Mouse (Mus musculus): ENCODE results near the gene Gpr19. TPM values are rescaled to one million over a fixed set of nuclear protein-coding genes. Genes with fewer than 3 reads are reported as not detected.

The Gpr19 gene
- polyA plus RNA-seq, 1 experiment from 2014 or later: 39.1 TPM

DNA sequence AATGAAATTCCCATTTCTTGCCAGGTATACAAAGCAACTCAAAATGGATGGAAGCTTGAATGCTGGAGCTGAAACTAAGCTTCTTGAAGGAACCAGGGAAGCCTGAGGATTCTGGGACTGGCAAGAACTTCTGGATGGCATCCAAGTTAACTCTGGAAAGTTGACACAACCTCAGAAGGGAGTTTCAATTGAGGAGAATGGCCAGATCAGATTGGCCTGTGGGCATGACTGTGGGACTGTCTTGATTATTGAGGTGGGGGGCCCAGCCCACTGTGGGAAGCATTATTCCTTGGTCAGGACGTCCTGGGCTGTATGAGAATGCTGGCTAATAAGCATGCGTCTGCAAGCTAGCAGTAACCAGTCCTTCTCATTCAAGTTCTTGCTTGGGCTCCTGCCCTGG lies 18.3 kb downstream of the Gpr19 start:
- Histone ChIP-seq H3K27me3 (no peaks in the 10 kb centered on the region), H3K4me2 (no peak overlapping the region), H3K9me3 (no peaks in the 10 kb centered on the region), H3K36me3 (peaks cover 26% of the 10 kb centered on the region), H3K27ac (replicated peaks) (no peak overlapping the region), H3K4me1 (replicated peaks) (peaks cover 49% of the 10 kb centered on the region), H3K9ac (no peak overlapping the region), H3K4me3 (no peak overlapping the region)
- no peak for ATAC-seq (ENCODE audit: low read depth)
- 57% methylated on average over 2 of the region's 2 CpGs for WGBS

DNA sequence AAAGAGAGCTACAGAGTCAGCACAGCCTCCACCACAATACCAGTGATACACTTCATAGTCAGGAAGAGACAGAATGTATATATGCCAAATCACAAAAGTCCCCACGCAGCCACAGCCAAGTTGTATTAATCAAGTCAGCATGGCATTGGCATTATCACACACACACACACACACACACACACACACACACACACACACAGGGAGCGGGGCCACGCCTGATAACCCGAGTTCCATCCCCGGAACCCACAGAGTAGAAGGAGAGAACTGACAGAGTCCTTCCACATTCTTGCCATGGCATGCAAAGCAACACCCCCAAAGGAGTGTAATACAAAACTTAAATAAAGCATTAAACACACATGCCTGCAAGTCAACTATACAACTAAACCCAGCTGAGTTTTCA lies 18.8 kb downstream of the Gpr19 start:
- Histone ChIP-seq H3K4me1 (replicated peaks) (peaks cover 44% of the 10 kb centered on the region), H3K36me3 (peaks cover 26% of the 10 kb centered on the region), H3K4me2 (no peak overlapping the region), H3K4me3 (no peak overlapping the region), H3K9ac (no peak overlapping the region), H3K27me3 (no peaks in the 10 kb centered on the region), H3K27ac (replicated peaks) (no peak overlapping the region), H3K9me3 (no peaks in the 10 kb centered on the region)
- no peak for ATAC-seq (ENCODE audit: low read depth)
- WGBS: 87% methylated on average over 5 of the region's 5 CpGs

DNA sequence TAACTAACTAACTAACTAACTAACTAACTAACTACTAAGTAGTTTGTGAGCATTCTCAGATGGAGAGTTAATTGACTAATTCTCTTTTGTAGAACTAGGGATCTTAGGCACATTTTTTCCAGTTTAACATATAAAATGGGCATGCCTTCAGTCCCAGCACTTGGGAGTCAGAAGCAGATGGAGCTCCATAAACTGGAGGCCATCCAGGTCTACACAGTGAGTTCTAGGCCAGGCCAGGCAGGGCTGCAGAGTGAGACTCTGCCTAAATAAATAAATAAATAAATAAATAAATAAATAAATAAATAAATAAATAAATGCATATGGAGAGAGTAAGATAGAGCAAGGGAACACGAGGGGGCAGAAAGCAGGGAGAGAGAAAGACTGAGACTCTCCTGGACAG lies 20.5 kb downstream of the Gpr19 start:
- H3K27ac ChIP-seq (replicated peaks): no peak overlapping the region
- H3K27me3 ChIP-seq: no peaks in the 10 kb centered on the region
- no peak overlapping the region for H3K4me2 ChIP-seq
- H3K4me1 ChIP-seq (replicated peaks): peaks cover 27% of the 10 kb centered on the region
- H3K9ac ChIP-seq: no peak overlapping the region
- no peaks in the 10 kb centered on the region for H3K9me3 ChIP-seq
- no peak for ATAC-seq (ENCODE audit: low read depth)
- H3K4me3 ChIP-seq: no peak overlapping the region
- peaks cover 39% of the 10 kb centered on the region for H3K36me3 ChIP-seq
- 79% methylated on average over 1 of the region's 1 CpGs for whole genome bisulfite sequencing

DNA sequence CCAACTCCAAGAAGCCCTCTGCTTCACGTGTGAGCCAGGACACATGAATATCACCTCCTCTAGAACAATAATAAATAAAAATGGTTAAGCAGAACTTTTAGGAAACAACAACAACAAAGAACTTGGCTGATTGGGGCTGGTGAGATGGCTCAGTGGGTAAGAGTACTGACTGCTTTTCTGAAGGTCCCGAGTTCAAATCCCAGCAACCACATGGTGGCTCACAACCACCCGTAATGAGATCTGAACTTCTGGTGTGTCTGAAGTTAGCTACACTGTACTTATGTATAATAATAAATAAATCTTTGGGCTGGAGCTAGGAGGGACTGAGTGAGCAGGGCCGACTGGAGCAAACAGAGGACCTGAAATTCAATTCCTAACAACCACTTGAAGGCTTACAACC lies 21.1 kb downstream of the Gpr19 start:
- Histone ChIP-seq H3K27me3 (no peaks in the 10 kb centered on the region), H3K4me2 (no peak overlapping the region), H3K27ac (replicated peaks) (no peak overlapping the region), H3K4me3 (no peak overlapping the region), H3K4me1 (replicated peaks) (peaks cover 22% of the 10 kb centered on the region), H3K36me3 (peaks cover 34% of the 10 kb centered on the region), H3K9me3 (no peaks in the 10 kb centered on the region), H3K9ac (no peak overlapping the region)
- WGBS: 92% methylated on average over 4 of the region's 4 CpGs
- ATAC-seq (ENCODE audit: low read depth): no peak

DNA sequence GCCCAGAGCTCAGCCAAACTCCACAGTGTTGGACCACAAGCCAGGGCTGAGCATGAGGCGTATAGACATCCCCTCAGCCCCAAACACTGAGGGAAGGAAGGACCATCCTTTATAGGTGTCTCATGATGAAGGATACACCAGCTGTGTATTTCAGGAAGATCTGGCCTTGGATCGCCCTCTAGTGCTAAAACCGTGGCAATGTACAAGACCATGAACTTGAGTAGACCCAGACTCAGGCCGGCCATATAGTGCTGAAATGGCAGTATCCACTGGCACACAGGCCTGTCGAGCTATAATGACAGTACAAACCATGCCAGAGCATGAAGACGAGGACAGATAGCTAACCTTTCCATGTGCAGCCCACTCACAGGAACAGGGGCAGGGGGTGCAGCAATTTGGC lies 21.6 kb downstream of the Gpr19 start:
- H3K27me3 ChIP-seq: no peaks in the 10 kb centered on the region
- peaks cover 32% of the 10 kb centered on the region for H3K36me3 ChIP-seq
- H3K9me3 ChIP-seq: no peaks in the 10 kb centered on the region
- no peak overlapping the region for H3K9ac ChIP-seq
- no peak for ATAC-seq (ENCODE audit: low read depth)
- no peak overlapping the region for H3K4me2 ChIP-seq
- H3K27ac ChIP-seq (replicated peaks): no peak overlapping the region
- H3K4me3 ChIP-seq: no peak overlapping the region
- peaks cover 22% of the 10 kb centered on the region for H3K4me1 ChIP-seq (replicated peaks)
- WGBS: 77% methylated on average over 6 of the region's 6 CpGs

DNA sequence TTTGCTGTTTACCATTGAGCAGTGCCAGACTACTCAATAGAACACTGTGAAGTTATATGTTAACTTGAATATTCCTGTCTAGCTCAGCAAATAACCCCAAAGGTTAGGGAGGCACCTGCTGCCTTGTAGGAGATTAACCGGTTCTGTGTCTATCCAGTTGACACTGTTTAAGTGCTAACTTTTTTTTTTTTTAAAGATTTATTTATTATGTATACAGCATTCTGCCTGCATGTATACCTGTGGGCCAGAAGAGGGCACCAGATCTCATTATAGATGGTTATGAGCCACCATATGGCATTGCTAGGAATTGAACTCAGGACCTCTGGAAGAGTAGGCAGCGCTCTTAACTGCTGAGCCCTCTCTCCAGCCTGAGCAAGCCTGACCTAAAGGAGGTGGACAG lies 25.4 kb downstream of the Gpr19 start:
- no peak for ATAC-seq (ENCODE audit: low read depth)
- H3K36me3 ChIP-seq: peaks cover 66% of the 10 kb centered on the region

DNA sequence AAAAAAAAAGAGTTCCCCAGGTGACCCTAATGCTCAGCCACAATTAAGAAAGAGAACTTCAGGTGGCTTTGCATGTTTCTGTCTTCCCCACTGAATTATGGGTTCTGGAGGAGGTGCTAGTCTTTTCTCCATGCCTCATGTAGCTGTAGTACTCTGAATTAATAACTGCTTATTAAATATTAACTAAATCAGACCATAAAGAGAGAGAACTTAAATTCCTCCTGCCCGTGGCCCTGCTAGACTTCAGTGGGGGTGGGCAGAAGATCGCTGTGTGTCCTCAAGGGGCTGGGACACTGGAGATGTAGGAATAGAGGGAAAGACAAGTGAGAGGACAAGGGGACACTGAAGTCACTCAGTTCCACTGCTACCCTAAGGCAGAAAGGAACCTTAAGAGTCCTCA lies 26.1 kb downstream of the Gpr19 start:
- 85% methylated on average over 2 of the region's 2 CpGs for WGBS
- no peaks in the 10 kb centered on the region for H3K4me1 ChIP-seq (replicated peaks)
- H3K27ac ChIP-seq (replicated peaks): no peak overlapping the region
- H3K36me3 ChIP-seq: peaks cover 74% of the 10 kb centered on the region
- no peak for ATAC-seq (ENCODE audit: low read depth)
- H3K27me3 ChIP-seq: no peaks in the 10 kb centered on the region
- no peak overlapping the region for H3K9ac ChIP-seq
- no peak overlapping the region for H3K4me3 ChIP-seq
- no peaks in the 10 kb centered on the region for H3K9me3 ChIP-seq
- H3K4me2 ChIP-seq: no peak overlapping the region

More for the DNA sequence above, 25.4 kb downstream of the Gpr19 start:
- Histone ChIP-seq H3K27ac (replicated peaks) (no peak overlapping the region), H3K4me2 (no peak overlapping the region), H3K4me1 (replicated peaks) (no peaks in the 10 kb centered on the region), H3K4me3 (no peak overlapping the region), H3K9me3 (no peaks in the 10 kb centered on the region), H3K27me3 (no peaks in the 10 kb centered on the region), H3K9ac (no peak overlapping the region)
- 87% methylated on average over 2 of the region's 2 CpGs for WGBS

DNA sequence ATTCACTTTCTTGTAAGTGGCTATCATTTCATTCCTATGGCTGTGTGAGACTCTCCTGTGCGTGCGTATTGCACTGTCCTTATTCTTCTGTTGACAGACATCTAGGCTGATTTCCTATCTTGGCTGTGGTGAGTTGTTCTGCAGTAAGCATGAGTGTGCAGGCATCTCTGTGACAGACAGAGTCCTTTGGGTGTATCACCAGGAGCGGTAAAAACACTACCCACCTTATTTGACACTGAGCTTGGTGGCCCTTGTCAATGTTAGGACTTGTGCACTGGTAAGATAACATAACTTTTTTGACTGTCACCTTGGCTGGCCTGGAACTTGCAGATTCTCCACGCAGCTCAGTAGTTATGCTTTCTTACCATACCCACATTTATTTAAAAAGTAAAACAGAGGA lies 27.5 kb downstream of the Gpr19 start:
- Histone ChIP-seq H3K9me3 (no peaks in the 10 kb centered on the region), H3K9ac (no peak overlapping the region), H3K4me1 (replicated peaks) (no peaks in the 10 kb centered on the region), H3K27ac (replicated peaks) (no peak overlapping the region), H3K4me3 (no peak overlapping the region), H3K27me3 (no peaks in the 10 kb centered on the region), H3K4me2 (no peak overlapping the region), H3K36me3 (peaks cover 74% of the 10 kb centered on the region)
- WGBS: 95% methylated on average over 4 of the region's 4 CpGs
- ATAC-seq (ENCODE audit: low read depth): no peak

DNA sequence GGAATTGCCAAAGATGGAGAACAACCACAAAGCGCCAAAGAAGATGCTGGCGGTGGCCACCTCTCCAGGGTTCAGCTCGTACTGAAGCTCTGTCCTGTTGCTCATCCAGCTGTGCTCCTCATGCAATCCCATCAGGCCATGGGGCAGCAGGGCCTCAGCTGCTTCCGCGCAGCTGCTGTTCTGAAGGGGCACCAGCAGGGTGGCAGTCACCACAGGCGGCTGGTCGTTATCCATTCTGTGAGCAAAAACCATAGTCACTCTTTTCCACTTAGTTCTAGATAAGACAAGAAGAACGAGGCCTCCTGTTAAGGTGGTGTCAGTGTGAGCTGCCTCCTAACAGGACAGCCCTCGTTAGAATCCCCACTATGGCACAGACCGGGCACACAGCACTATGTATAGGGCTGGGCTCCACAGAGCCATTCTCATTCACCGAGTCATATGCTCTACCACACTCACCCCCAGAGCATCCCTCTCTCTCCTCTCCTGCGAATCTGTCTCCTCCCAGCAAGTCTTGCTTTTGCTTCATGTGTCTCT lies 28.1 kb downstream of the Gpr19 start:
- Histone ChIP-seq H3K4me1 (replicated peaks) (no peaks in the 10 kb centered on the region), H3K27ac (replicated peaks) (no peak overlapping the region), H3K27me3 (no peaks in the 10 kb centered on the region), H3K4me3 (no peak overlapping the region), H3K9ac (no peak overlapping the region), H3K9me3 (no peaks in the 10 kb centered on the region), H3K36me3 (peaks cover 73% of the 10 kb centered on the region), H3K4me2 (no peak overlapping the region)
- no peak for ATAC-seq (ENCODE audit: low read depth)
- 93% methylated on average over 12 of the region's 12 CpGs for WGBS

DNA sequence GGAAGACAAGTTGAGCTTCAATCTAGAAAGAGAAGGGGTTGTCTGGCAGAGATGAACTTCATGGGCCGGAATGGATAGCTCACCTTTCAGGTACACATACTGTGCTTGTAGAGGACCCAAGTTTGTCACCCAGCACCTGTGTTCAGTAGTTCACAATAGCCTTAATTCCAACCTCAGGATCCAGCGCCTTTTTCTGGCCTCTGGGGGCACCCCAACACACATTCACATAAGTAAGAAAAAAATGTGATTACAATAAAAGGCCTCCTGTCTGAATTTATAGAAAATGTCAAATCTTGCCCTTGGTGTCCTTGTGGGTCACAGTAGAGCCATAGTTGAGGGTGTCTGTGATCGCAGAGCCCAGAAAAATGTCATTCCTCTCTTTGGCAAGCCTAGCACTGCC lies 31.1 kb downstream of the Gpr19 start:
- Histone ChIP-seq H3K27ac (replicated peaks) (no peak overlapping the region), H3K9me3 (no peaks in the 10 kb centered on the region), H3K27me3 (no peaks in the 10 kb centered on the region), H3K9ac (no peak overlapping the region), H3K4me1 (replicated peaks) (peaks cover 8% of the 10 kb centered on the region), H3K4me3 (no peak overlapping the region), H3K4me2 (no peak overlapping the region), H3K36me3 (peaks cover 58% of the 10 kb centered on the region)
- ATAC-seq (ENCODE audit: low read depth): no peak
- 91% methylated on average over 3 of the region's 3 CpGs for WGBS

DNA sequence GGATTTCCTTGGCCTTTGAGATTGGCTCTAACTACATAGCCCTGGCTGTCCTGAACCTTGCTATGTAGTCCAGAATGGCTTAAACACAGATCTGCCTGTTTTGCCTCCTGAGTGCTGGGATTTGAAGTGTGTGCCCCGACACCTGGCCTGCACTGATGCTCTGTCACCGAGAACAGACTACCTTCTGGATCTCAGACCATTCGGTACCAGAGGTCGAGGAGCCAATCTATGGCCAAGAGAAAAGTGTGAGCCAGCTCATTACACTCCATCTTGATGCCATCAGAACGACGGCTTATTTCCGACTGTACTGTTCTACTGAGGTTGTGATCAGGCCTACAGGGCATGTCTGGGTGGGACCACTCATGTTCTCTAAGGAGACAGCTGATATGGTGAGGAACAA lies 32.3 kb downstream of the Gpr19 start:
- Histone ChIP-seq H3K36me3 (peaks cover 50% of the 10 kb centered on the region), H3K9me3 (no peaks in the 10 kb centered on the region), H3K9ac (no peak overlapping the region), H3K4me3 (no peak overlapping the region), H3K4me2 (no peak overlapping the region), H3K27ac (replicated peaks) (no peak overlapping the region), H3K27me3 (no peaks in the 10 kb centered on the region), H3K4me1 (replicated peaks) (peaks cover 17% of the 10 kb centered on the region)
- WGBS: 95% methylated on average over 7 of the region's 7 CpGs
- ATAC-seq (ENCODE audit: low read depth): no peak

DNA sequence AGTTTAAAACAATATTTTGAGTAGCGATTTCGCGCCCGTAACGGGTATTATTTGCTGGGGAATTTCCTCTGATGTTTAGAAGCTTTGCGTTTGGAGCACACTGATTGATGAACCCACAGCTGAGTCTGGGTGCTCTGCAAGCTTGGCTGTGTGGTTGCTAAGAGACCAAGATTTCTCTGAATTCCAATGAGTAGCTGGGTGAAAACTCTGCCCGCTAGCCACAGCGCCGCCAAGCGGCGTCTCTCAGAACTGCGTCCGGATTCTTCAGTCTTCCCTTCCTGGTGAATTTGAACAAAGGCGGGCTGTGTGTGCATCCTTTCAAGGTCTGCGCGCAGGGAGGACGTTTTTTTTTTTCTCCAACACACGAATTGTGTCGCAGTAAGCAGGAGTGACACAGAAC lies 35.2 kb downstream of the Gpr19 start:
- 1% methylated on average over 19 of the region's 19 CpGs for WGBS
- H3K9ac ChIP-seq: peak overlapping the region; percentile 55
- peaks cover 17% of the 10 kb centered on the region for H3K4me1 ChIP-seq (replicated peaks)
- H3K27ac ChIP-seq (replicated peaks): peak overlapping the region; percentile 81
- H3K27me3 ChIP-seq: no peaks in the 10 kb centered on the region
- peaks cover 28% of the 10 kb centered on the region for H3K36me3 ChIP-seq
- peak overlapping the region; percentile 58 for H3K4me2 ChIP-seq
- no peaks in the 10 kb centered on the region for H3K9me3 ChIP-seq
- peak overlapping the region; percentile 27 for H3K4me3 ChIP-seq
- peak; percentile 91 for ATAC-seq (ENCODE audit: low read depth)

DNA sequence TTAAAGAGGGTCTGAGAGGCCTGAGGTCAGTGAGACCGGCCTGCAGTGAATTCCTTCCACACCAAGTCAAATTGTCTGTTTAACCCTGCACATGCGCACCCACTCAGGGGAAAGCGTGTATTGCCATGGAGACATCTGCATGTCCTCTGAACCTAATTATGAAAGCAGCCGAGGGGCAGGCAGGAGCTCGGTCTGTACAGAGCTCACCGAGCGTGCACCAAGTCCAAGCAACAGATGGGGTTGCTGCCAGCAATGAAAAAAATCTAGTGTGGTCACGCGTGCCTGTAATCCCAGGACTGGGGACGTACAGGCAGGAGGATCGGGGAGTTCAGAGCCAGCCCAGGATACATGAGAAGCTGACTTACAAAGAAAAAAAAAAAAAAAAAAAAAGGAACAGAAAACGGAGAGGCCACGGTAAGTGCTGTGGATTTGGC lies 35.7 kb downstream of the Gpr19 start:
- peak overlapping the region; percentile 58 for H3K4me2 ChIP-seq
- H3K4me3 ChIP-seq: peak overlapping the region; percentile 27
- peak; percentile 84 for ATAC-seq (ENCODE audit: low read depth)
- peak overlapping the region; percentile 81 for H3K27ac ChIP-seq (replicated peaks)
- no peaks in the 10 kb centered on the region for H3K27me3 ChIP-seq
- WGBS: 7% methylated on average over 13 of the region's 13 CpGs
- peak overlapping the region; percentile 54 for H3K9ac ChIP-seq
- peaks cover 23% of the 10 kb centered on the region for H3K36me3 ChIP-seq
- no peaks in the 10 kb centered on the region for H3K9me3 ChIP-seq
- H3K4me1 ChIP-seq (replicated peaks): peaks cover 17% of the 10 kb centered on the region
